Mouse (Mus musculus): ENCODE results near the gene Whamm. TPM values are rescaled to one million over a fixed set of nuclear protein-coding genes. Genes with fewer than 3 reads are reported as not detected.

The Whamm gene
- total and polyA plus RNA-seq, 3 experiments = 23.6 to 40.6 (median 25.3) TPM

- Histone ChIP-seq H3K9me3 (replicated peaks) (no peaks in the 10 kb centered on the region), H3K4me3 (ENCODE audit: low read depth, low read length) (no peak overlapping the region), H3K36me3 (replicated peaks) (no peaks in the 10 kb centered on the region), H3K27me3 (ENCODE audit: insufficient read depth, low read length) (peaks cover 43% of the 10 kb centered on the region), H3K4me1 (ENCODE audit: insufficient read depth, low read depth, low read length) (no peaks in the 10 kb centered on the region)
- TF ChIP-seq TAL1 (conservative IDR thresholded peaks at IDR 0.05; ENCODE audit: low read depth, low read length) = no peak
- TF ChIP-seq GATA2 (IDR thresholded peaks at IDR 0.05; ENCODE audit: borderline replicate concordance, low read depth, low read length) = no peak
- TF ChIP-seq GATA1 (IDR thresholded peaks at IDR 0.05; ENCODE audit: borderline replicate concordance, low read length) = no peak
- no peak for DNase-seq (ENCODE audit: low spot score)
- ATAC-seq (ENCODE audit: extremely low read depth, insufficient number of reproducible peaks, low FRiP score, poor library complexity, severe bottlenecking) = no peak
Observed at GRCm38 (mm10) chr7:81560101-81561049, 10.7 kb upstream of the Whamm start.

GRCm38 (mm10) chr7:81561211-81561610, 9.9 kb upstream of the Whamm start:
- TF ChIP-seq CTCF (IDR thresholded peaks at IDR 0.05; ENCODE audit: low read depth, low read length) (no peak), GATA1 (IDR thresholded peaks at IDR 0.05; ENCODE audit: borderline replicate concordance, low read length) (no peak), TAL1 (conservative IDR thresholded peaks at IDR 0.05; ENCODE audit: low read depth, low read length) (no peak), POLR2AphosphoS5 (IDR thresholded peaks at IDR 0.05; ENCODE audit: insufficient replicate concordance, low read depth, low read length) (no peak)
- no peak for ATAC-seq (ENCODE audit: extremely low read depth, insufficient number of reproducible peaks, low FRiP score, poor library complexity, severe bottlenecking)
- no peak for DNase-seq (ENCODE audit: low spot score)

GRCm38 (mm10) chr7:81563506-81564015, 7.5 kb upstream of the Whamm start:
- H3K36me3 ChIP-seq (replicated peaks) = no peaks in the 10 kb centered on the region
- H3K4me3 ChIP-seq (ENCODE audit: low read depth, low read length) = no peak overlapping the region
- 0 out of 2 replicates have a peak, but pooled peaks cover 2% of the 10 kb centered on the region for H3K4me1 ChIP-seq (ENCODE audit: insufficient read depth, low read depth, low read length)
- DNase-seq (ENCODE audit: low spot score) = no peak
- peaks cover 38% of the 10 kb centered on the region for H3K27me3 ChIP-seq (ENCODE audit: insufficient read depth, low read length)
- TF ChIP-seq GATA1 (IDR thresholded peaks at IDR 0.05; ENCODE audit: borderline replicate concordance, low read length) (no peak), CTCF (IDR thresholded peaks at IDR 0.05; ENCODE audit: low read depth, low read length) (no peak), POLR2AphosphoS5 (IDR thresholded peaks at IDR 0.05; ENCODE audit: insufficient replicate concordance, low read depth, low read length) (no peak), GATA2 (IDR thresholded peaks at IDR 0.05; ENCODE audit: borderline replicate concordance, low read depth, low read length) (no peak), TAL1 (conservative IDR thresholded peaks at IDR 0.05; ENCODE audit: low read depth, low read length) (no peak)
- H3K9me3 ChIP-seq (replicated peaks) = no peaks in the 10 kb centered on the region
- no peak for ATAC-seq (ENCODE audit: extremely low read depth, insufficient number of reproducible peaks, low FRiP score, poor library complexity, severe bottlenecking)

More at GRCm38 (mm10) chr7:81561211-81561610, 9.9 kb upstream of the Whamm start:
- Histone ChIP-seq H3K27me3 (ENCODE audit: insufficient read depth, low read length) (peaks cover 47% of the 10 kb centered on the region), H3K36me3 (replicated peaks) (no peaks in the 10 kb centered on the region), H3K9me3 (replicated peaks) (no peaks in the 10 kb centered on the region), H3K4me3 (ENCODE audit: low read depth, low read length) (no peak overlapping the region), H3K4me1 (ENCODE audit: insufficient read depth, low read depth, low read length) (0 out of 2 replicates have a peak, but pooled peaks cover 2% of the 10 kb centered on the region)

- TF ChIP-seq GATA2 (IDR thresholded peaks at IDR 0.05; ENCODE audit: borderline replicate concordance, low read depth, low read length) = no peak
- no peak for TF ChIP-seq CTCF (IDR thresholded peaks at IDR 0.05; ENCODE audit: low read depth, low read length)
- TF ChIP-seq TAL1 (conservative IDR thresholded peaks at IDR 0.05; ENCODE audit: low read depth, low read length) = no peak
- no peak for TF ChIP-seq POLR2AphosphoS5 (IDR thresholded peaks at IDR 0.05; ENCODE audit: insufficient replicate concordance, low read depth, low read length)
- TF ChIP-seq GATA1 (IDR thresholded peaks at IDR 0.05; ENCODE audit: borderline replicate concordance, low read length) = no peak
- Histone ChIP-seq H3K4me1 (ENCODE audit: insufficient read depth, low read depth, low read length) (0 out of 2 replicates have a peak, but pooled peaks cover 2% of the 10 kb centered on the region), H3K4me3 (ENCODE audit: low read depth, low read length) (no peak overlapping the region), H3K27me3 (ENCODE audit: insufficient read depth, low read length) (peaks cover 28% of the 10 kb centered on the region), H3K9me3 (replicated peaks) (no peaks in the 10 kb centered on the region), H3K36me3 (replicated peaks) (no peaks in the 10 kb centered on the region)
- no peak for ATAC-seq (ENCODE audit: extremely low read depth, insufficient number of reproducible peaks, low FRiP score, poor library complexity, severe bottlenecking)
- DNase-seq (ENCODE audit: low spot score) = no peak
Observed at GRCm38 (mm10) chr7:81564766-81565165, 6.3 kb upstream of the Whamm start.

GRCm38 (mm10) chr7:81565381-81566055, 5.5 kb upstream of the Whamm start:
- DNase-seq (ENCODE audit: low spot score) (no peak), ATAC-seq (ENCODE audit: extremely low read depth, insufficient number of reproducible peaks, low FRiP score, poor library complexity, severe bottlenecking) (no peak)
- no peaks in the 10 kb centered on the region for H3K36me3 ChIP-seq (replicated peaks)
- TF ChIP-seq GATA1 (IDR thresholded peaks at IDR 0.05; ENCODE audit: borderline replicate concordance, low read length) (no peak), POLR2AphosphoS5 (IDR thresholded peaks at IDR 0.05; ENCODE audit: insufficient replicate concordance, low read depth, low read length) (no peak), GATA2 (IDR thresholded peaks at IDR 0.05; ENCODE audit: borderline replicate concordance, low read depth, low read length) (no peak), TAL1 (conservative IDR thresholded peaks at IDR 0.05; ENCODE audit: low read depth, low read length) (no peak), CTCF (IDR thresholded peaks at IDR 0.05; ENCODE audit: low read depth, low read length) (no peak)
- peaks cover 5% of the 10 kb centered on the region for H3K4me1 ChIP-seq (ENCODE audit: insufficient read depth, low read depth, low read length)
- H3K9me3 ChIP-seq (replicated peaks) = no peaks in the 10 kb centered on the region
- H3K27me3 ChIP-seq (ENCODE audit: insufficient read depth, low read length) = peaks cover 23% of the 10 kb centered on the region
- no peak overlapping the region for H3K4me3 ChIP-seq (ENCODE audit: low read depth, low read length)

- no peak overlapping the region for H3K4me3 ChIP-seq (ENCODE audit: low read depth, low read length)
- no peak for TF ChIP-seq TAL1 (conservative IDR thresholded peaks at IDR 0.05; ENCODE audit: low read depth, low read length)
- peaks cover 9% of the 10 kb centered on the region for H3K4me1 ChIP-seq (ENCODE audit: insufficient read depth, low read depth, low read length)
- peaks cover 23% of the 10 kb centered on the region for H3K27me3 ChIP-seq (ENCODE audit: insufficient read depth, low read length)
- no peaks in the 10 kb centered on the region for H3K36me3 ChIP-seq (replicated peaks)
- H3K9me3 ChIP-seq (replicated peaks) = no peaks in the 10 kb centered on the region
- DNase-seq (ENCODE audit: low spot score) (no peak), ATAC-seq (ENCODE audit: extremely low read depth, insufficient number of reproducible peaks, low FRiP score, poor library complexity, severe bottlenecking) (no peak)
Observed at GRCm38 (mm10) chr7:81566332-81566731, 4.7 kb upstream of the Whamm start.

All from G1E (cell line).